In genomic region chr10:127599779-127600541, GRCm38 (mm10) we compare ENCODE assay signal across 8 mouse cellular contexts. TPM values are rescaled to one million over a fixed set of nuclear protein-coding genes. Genes with fewer than 3 reads are reported as not detected.
DNase-seq lines count a peak whose midpoint lies in the region; ATAC-seq and TF ChIP-seq lines count a peak whose summit lies in the region.

No protein-coding gene starts in this region.

- peak; percentile 34 for DNase-seq in embryo, embryonic 11 days
- no peak for DNase-seq in embryo, embryonic 10 days (ENCODE audit: low spot score)
- DNase-seq in adrenal gland, adult 2 months = peak; percentile 85
- peak; percentile 69 to 71 for DNase-seq in gastrocnemius, adult 8-10 months (ENCODE audit: low spot score in 2 of 2)
- DNase-seq in liver, postnatal 0 days = peak; percentile 44
- peak; percentile 84 for DNase-seq in testis, postnatal 10 days (ENCODE audit: low spot score)
- no peak for DNase-seq in spleen, postnatal 14 days (ENCODE audit: low spot score in 2 of 2)

- H3K4me1 ChIP-seq in hindbrain, embryonic 15.5 days (replicated peaks) = peaks cover 30% of the 10 kb centered on the region
- H3K4me1 ChIP-seq in liver, postnatal 0 days (ENCODE audit: insufficient read depth) = peaks cover 67% of the 10 kb centered on the region

- H3K9ac ChIP-seq in hindbrain, embryonic 15.5 days = no peak overlapping the region
- H3K9ac ChIP-seq in liver, postnatal 0 days (replicated peaks) = no peak overlapping the region; the same call in 1 of the 2 replicates

- no peaks in the 10 kb centered on the region for H3K9me3 ChIP-seq in hindbrain, embryonic 15.5 days
- no peaks in the 10 kb centered on the region for H3K9me3 ChIP-seq in liver, postnatal 0 days (ENCODE audit: low read length)

- H3K36me3 ChIP-seq in hindbrain, embryonic 15.5 days = peaks cover 44% of the 10 kb centered on the region
- H3K36me3 ChIP-seq in liver, postnatal 0 days (replicated peaks; ENCODE audit: insufficient read depth, low read length) = peaks cover 10% of the 10 kb centered on the region; the same call in 1 of the 2 replicates

- H3K27ac ChIP-seq in hindbrain, embryonic 15.5 days (replicated peaks) = peak overlapping the region; percentile 63
- H3K27ac ChIP-seq in liver, postnatal 0 days (ENCODE audit: low read depth) = peak overlapping the region; percentile 84

- no peak overlapping the region for H3K4me2 ChIP-seq in hindbrain, embryonic 15.5 days
- H3K4me2 ChIP-seq in liver, postnatal 0 days (ENCODE audit: low read depth, low read length) = peak overlapping the region; percentile 23

- TF ChIP-seq CTCF in liver, postnatal 0 days (IDR thresholded peaks at IDR 0.05; ENCODE audit: low read depth) = no peak

- no peaks in the 10 kb centered on the region for H3K27me3 ChIP-seq in hindbrain, embryonic 15.5 days
- H3K27me3 ChIP-seq in liver, postnatal 0 days (ENCODE audit: insufficient read depth, low read length) = no peaks in the 10 kb centered on the region

- no peak overlapping the region for H3K4me3 ChIP-seq in hindbrain, embryonic 15.5 days
- H3K4me3 ChIP-seq in liver, postnatal 0 days (ENCODE audit: low read depth, low read length) = no peak overlapping the region

- no peak for ATAC-seq in hindbrain, embryonic 15.5 days (ENCODE audit: low FRiP score, low read depth)
- peak; percentile 19; the same call in 1 of the 2 replicates for ATAC-seq in liver, postnatal 0 days

- 65% methylated on average over 17 of the region's 17 CpGs for WGBS in hindbrain, embryonic 15.5 days
- WGBS in liver, postnatal 0 days (ENCODE audit: insufficient replicate concordance) = 41% methylated on average over 17 of the region's 17 CpGs

- peak; percentile 30; the same call in 1 of the 2 replicates for TF ChIP-seq EP300 in liver, postnatal 0 days (IDR thresholded peaks at IDR 0.05; ENCODE audit: low read depth)

RNA-seq across cellular contexts. Expression of gene Lrp1, which starts 21.0 kb away (rescaled TPM):
- total RNA-seq in adrenal gland, adult 2 months (2021) = 100 to 1,000 TPM; 138 to 196 TPM
- 197 and 201 TPM in 2 replicates for polyA plus RNA-seq in adrenal gland, adult 2 months (2012; rRNA removed)
- 10 to 100 TPM; 25.5 to 45.5 (median 36.3) TPM for total RNA-seq in gastrocnemius, adult 8-10 months (2022)
- 102 and 114 TPM in 2 replicates for polyA plus RNA-seq in hindbrain, embryonic 15.5 days (2015; fragmentation: Nextera tagmentation; extraction: Ambion mirVana)
- polyA plus RNA-seq in liver, postnatal 0 days (2015; fragmentation: Nextera tagmentation; extraction: Ambion mirVana) = 44.7 and 49.2 TPM in 2 replicates

RNA-seq across cellular contexts. Expression of gene Stat6, which starts 42.8 kb away (rescaled TPM):
- 100 to 1,000 TPM in 1 of 2 experiments, 10 to 100 TPM in 1; 88.3 to 109 TPM for total RNA-seq in adrenal gland, adult 2 months (2021)
- polyA plus RNA-seq in adrenal gland, adult 2 months (2012; rRNA removed) = 67.6 and 83.8 TPM in 2 replicates
- total RNA-seq in gastrocnemius, adult 8-10 months (2022) = 10 to 100 TPM; 14.1 to 15.3 (median 14.2) TPM
- 6.2 and 6.3 TPM in 2 replicates for polyA plus RNA-seq in hindbrain, embryonic 15.5 days (2015; fragmentation: Nextera tagmentation; extraction: Ambion mirVana)
- 11.3 and 13.0 TPM in 2 replicates for polyA plus RNA-seq in liver, postnatal 0 days (2015; fragmentation: Nextera tagmentation; extraction: Ambion mirVana)

Comparison
In these comparisons a context has a peak if more than half of its experiments do, and no peak if none do; other contexts are left out.
1. DNase-seq: peak in embryo, embryonic 11 days (single experiment), adrenal gland, adult 2 months (single experiment), gastrocnemius, adult 8-10 months (2 of 2), liver, postnatal 0 days (single experiment) and testis, postnatal 10 days (single experiment); none in embryo, embryonic 10 days (single experiment) and spleen, postnatal 14 days (0 of 2).